Comparison of ENCODE assay signal across 12 mouse cellular contexts in genomic region chr8:54991840-54992609, GRCm38 (mm10). TPM values are rescaled to one million over a fixed set of nuclear protein-coding genes. Genes with fewer than 3 reads are reported as not detected.
DNase-seq lines count a peak whose midpoint lies in the region; ATAC-seq lines count a peak whose summit lies in the region.
"Had no signal": no experiment of that assay in that cellular context is flagged by ENCODE, and none has a peak within 500 bp of the region (broad histone marks: within the 10 kb centered on the region; RNA-seq: fewer than 3 reads in every experiment).

No protein-coding gene starts in this region.

- no peak for DNase-seq in midbrain, embryonic 11.5 days (ENCODE audit: low spot score, missing footprints)
- DNase-seq in midbrain, embryonic 10.5 days (ENCODE audit: low spot score) = no peak
- DNase-seq in cerebellum, postnatal 10 days = peak; percentile 85 to 88
- DNase-seq in thymus, postnatal 10 days (ENCODE audit: low spot score in 2 of 2) = no peak
- DNase-seq in heart, postnatal 10 days = no peak
- no peak for DNase-seq in gastrocnemius, postnatal 4 days (ENCODE audit: low spot score in 2 of 2)
- DNase-seq: adrenal gland, postnatal 36 days; gastrocnemius, postnatal 36 days; thymus, adult 2 months had no signal

- H3K4me3 ChIP-seq in midbrain, embryonic 11.5 days (ENCODE audit: low read depth, low read length) = no peak overlapping the region
- H3K4me3 ChIP-seq in midbrain, embryonic 10.5 days = no peak overlapping the region
- H3K4me3 ChIP-seq in midbrain, embryonic 12.5 days = no peak overlapping the region
- H3K4me3 ChIP-seq: megakaryocyte, embryonic 14.5 days had no signal

- peaks cover 3% of the 10 kb centered on the region; the same call in 1 of the 2 replicates for H3K4me1 ChIP-seq in midbrain, embryonic 11.5 days (ENCODE audit: control insufficient read depth, insufficient read depth, low read length)
- H3K4me1 ChIP-seq in midbrain, embryonic 10.5 days = peaks cover 20% of the 10 kb centered on the region
- peaks cover 18% of the 10 kb centered on the region; the same call in 1 of the 2 replicates for H3K4me1 ChIP-seq in midbrain, embryonic 12.5 days
- H3K4me1 ChIP-seq: megakaryocyte, embryonic 14.5 days had no signal

- no peaks in the 10 kb centered on the region for H3K36me3 ChIP-seq in midbrain, embryonic 11.5 days (ENCODE audit: control insufficient read depth, insufficient read depth, low read length)
- no peaks in the 10 kb centered on the region for H3K36me3 ChIP-seq in midbrain, embryonic 10.5 days
- no peaks in the 10 kb centered on the region for H3K36me3 ChIP-seq in midbrain, embryonic 12.5 days

- ATAC-seq in midbrain, embryonic 11.5 days (ENCODE audit: low FRiP score) = 0 out of 2 replicates have a peak, but pooled peaks have one; percentile 51
- ATAC-seq in midbrain, embryonic 12.5 days (ENCODE audit: low FRiP score, low read depth) = peak; percentile 71

- no peak overlapping the region for H3K9ac ChIP-seq in midbrain, embryonic 11.5 days (ENCODE audit: low read length)
- no peak overlapping the region for H3K9ac ChIP-seq in midbrain, embryonic 12.5 days (replicated peaks)
- H3K9ac ChIP-seq: liver, embryonic 14.5 days had no signal

- no peaks in the 10 kb centered on the region for H3K9me3 ChIP-seq in midbrain, embryonic 11.5 days (ENCODE audit: control insufficient read depth, low read length)
- no peaks in the 10 kb centered on the region for H3K9me3 ChIP-seq in midbrain, embryonic 10.5 days (replicated peaks)
- H3K9me3 ChIP-seq in midbrain, embryonic 12.5 days = no peaks in the 10 kb centered on the region
- H3K9me3 ChIP-seq: megakaryocyte, embryonic 14.5 days had no signal

- H3K27me3 ChIP-seq in midbrain, embryonic 11.5 days (ENCODE audit: control insufficient read depth, insufficient read depth, low read length) = no peaks in the 10 kb centered on the region
- no peaks in the 10 kb centered on the region for H3K27me3 ChIP-seq in midbrain, embryonic 10.5 days (ENCODE audit: low read depth, poor library complexity, severe bottlenecking)
- no peaks in the 10 kb centered on the region for H3K27me3 ChIP-seq in midbrain, embryonic 12.5 days
- H3K27me3 ChIP-seq: megakaryocyte, embryonic 14.5 days had no signal

- no peak overlapping the region for H3K4me2 ChIP-seq in midbrain, embryonic 11.5 days
- H3K4me2 ChIP-seq in midbrain, embryonic 12.5 days (replicated peaks) = no peak overlapping the region

- intact Hi-C loops in heart, postnatal 10 days (cut with DNase I) = no loop called here

- WGBS in midbrain, embryonic 11.5 days = 74% methylated on average over 3 of the region's 3 CpGs
- WGBS in midbrain, embryonic 10.5 days = 76% methylated on average over 3 of the region's 3 CpGs
- 70% methylated on average over 3 of the region's 3 CpGs for WGBS in midbrain, embryonic 12.5 days

- H3K27ac ChIP-seq in midbrain, embryonic 11.5 days (ENCODE audit: low read depth, low read length) = no peak overlapping the region; the same call in 1 of the 2 replicates
- no peak overlapping the region for H3K27ac ChIP-seq in midbrain, embryonic 10.5 days (replicated peaks)
- H3K27ac ChIP-seq in midbrain, embryonic 12.5 days (replicated peaks) = no peak overlapping the region
- H3K27ac ChIP-seq: liver, embryonic 14.5 days had no signal

RNA-seq across cellular contexts. Expression of gene Gpm6a, which starts 37.4 kb away (rescaled TPM):
- polyA plus RNA-seq in midbrain, embryonic 11.5 days (2014; fragmentation: Nextera tagmentation; extraction: Ambion mirVana) = 163 and 190 TPM in 2 replicates
- polyA plus RNA-seq in midbrain, embryonic 10.5 days (2016; fragmentation: Nextera tagmentation; extraction: Ambion mirVana) = 46.6 and 93.3 TPM in 2 replicates
- polyA plus RNA-seq in midbrain, embryonic 12.5 days (2016; fragmentation: Nextera tagmentation; extraction: Ambion mirVana) = 210 and 249 TPM in 2 replicates
- total RNA-seq in heart, postnatal 10 days (2021) = 10 to 100 TPM; 10.3 to 12.1 TPM
- total RNA-seq in gastrocnemius, postnatal 4 days (2021) = 1 to 10 TPM in 1 of 2 experiments, under 1 TPM in 1; 0.78 to 1.0 TPM

Comparison
In these comparisons a context has a peak if more than half of its experiments do, and no peak if none do; other contexts are left out.
1. DNase-seq: peak in cerebellum, postnatal 10 days (2 of 2); none in midbrain, embryonic 11.5 days (single experiment), midbrain, embryonic 10.5 days (single experiment), thymus, postnatal 10 days (0 of 2), heart, postnatal 10 days (0 of 2) and gastrocnemius, postnatal 4 days (0 of 2).